Mouse (Mus musculus): ENCODE data around the gene Olfr1387. TPM values are rescaled to one million over a fixed set of nuclear protein-coding genes. Genes with fewer than 3 reads are reported as not detected.
"Not testable (repeated sequence)": the region's sequence is repeated elsewhere in the genome, so short reads cannot be mapped to it uniquely, and the experiment has no call there.

Gene Olfr1387
- polyA plus RNA-seq (2012; rRNA removed): not detected in 2 replicates

DNA sequence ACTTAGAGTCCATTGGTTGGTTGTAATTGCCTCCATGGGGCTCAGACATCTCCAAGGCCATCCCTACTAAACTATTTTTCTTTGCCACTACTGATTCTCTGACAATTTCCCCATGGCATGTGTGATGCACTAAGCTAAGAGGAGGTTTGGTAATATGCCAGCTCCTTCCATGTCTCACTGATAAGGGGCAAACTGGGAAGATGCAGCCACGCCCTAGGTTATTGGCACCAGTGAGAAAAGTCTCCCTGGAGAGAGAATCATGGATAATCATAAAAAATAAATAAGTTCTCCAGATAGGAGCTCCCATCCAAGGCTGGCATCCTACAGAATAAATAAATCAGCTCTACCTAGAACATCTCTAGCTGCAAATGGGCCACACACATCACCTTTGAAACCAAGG is at the start of gene Olfr1387:
Olfr1387 (plus strand) TSS at position 301 of the 400 bp plus-strand sequence.
- no peak for TF ChIP-seq POLR2A (IDR thresholded peaks at IDR 0.05; ENCODE audit: borderline replicate concordance, extremely low read depth, insufficient read depth, insufficient read length, poor library complexity, severe bottlenecking)
- DNase-seq (ENCODE audit: low read depth): no peak

DNA sequence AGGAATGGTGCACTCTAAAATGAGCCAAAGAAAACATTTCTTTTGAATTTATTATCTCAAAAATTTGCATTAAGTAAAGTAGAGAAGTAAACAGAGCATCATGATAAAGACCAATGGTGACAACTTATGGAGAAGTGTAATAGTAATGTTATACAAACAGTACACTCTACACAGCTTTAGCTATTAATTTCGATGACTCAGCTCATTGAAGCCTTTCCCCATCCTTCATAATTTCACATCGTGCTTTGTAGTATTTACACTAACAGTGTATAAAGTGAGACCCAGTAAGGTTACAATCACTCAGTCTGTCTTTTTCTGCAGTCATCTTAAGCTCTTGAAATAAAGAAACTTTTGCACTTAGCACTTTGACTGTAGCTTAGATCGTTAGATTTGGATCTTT is 48.4 kb upstream of the Olfr1387 start:
- no peak for DNase-seq (ENCODE audit: low read depth)
- TF ChIP-seq CTCF (IDR thresholded peaks at IDR 0.05; ENCODE audit: borderline replicate concordance, extremely low read depth, insufficient read depth, insufficient read length): no peak

DNA sequence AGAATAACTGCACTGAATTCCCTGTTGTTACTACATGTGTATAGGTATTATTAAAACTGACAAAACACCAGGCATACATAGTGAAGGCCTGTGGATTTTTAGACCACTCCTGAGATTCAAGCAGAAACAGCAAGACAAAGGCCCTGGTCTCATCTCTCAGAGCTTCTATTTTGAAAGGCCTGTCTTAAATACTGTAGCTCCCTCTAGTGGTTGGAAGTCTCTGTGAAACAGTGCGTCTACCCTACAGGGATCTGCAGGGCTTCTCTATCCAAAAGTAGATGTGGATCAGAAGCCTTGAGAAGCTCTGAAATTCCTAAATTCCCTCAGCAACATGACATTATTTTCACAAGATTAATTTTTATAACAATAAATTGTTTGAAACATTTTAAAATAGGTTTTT is 44.6 kb upstream of the Olfr1387 start:
- peak; percentile 37 for DNase-seq (ENCODE audit: low read depth)
- TF ChIP-seq POLR2A (IDR thresholded peaks at IDR 0.05; ENCODE audit: borderline replicate concordance, extremely low read depth, insufficient read depth, insufficient read length, poor library complexity, severe bottlenecking) (no peak), CTCF (IDR thresholded peaks at IDR 0.05; ENCODE audit: borderline replicate concordance, extremely low read depth, insufficient read depth, insufficient read length) (peak; percentile 13; the same call in 1 of the 2 replicates)

DNA sequence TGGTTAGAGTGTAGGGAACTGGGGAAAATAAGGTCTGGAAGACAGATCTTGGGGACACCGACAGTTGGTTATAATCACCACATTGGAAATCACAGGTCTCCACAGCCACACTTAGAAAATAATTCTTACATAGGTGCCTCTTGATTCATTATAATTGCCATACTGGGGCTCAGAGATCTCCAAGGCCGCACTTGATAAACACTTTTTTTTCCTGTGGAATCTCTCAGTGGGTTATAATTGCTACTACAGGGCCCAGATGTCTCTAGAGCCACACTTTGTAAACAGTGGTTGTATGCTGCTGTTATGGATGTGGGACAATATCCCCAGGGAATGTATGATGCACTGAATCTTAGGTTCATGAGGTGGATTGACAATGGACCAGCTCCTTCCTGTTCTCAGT is 32.4 kb upstream of the Olfr1387 start, which contains the start of gene Olfr1389:
Olfr1389 (plus strand) TSS at position 301 of the 400 bp plus-strand sequence.
- no peak for TF ChIP-seq CTCF (IDR thresholded peaks at IDR 0.05; ENCODE audit: borderline replicate concordance, extremely low read depth, insufficient read depth, insufficient read length)
- TF ChIP-seq POLR2A (IDR thresholded peaks at IDR 0.05; ENCODE audit: borderline replicate concordance, extremely low read depth, insufficient read depth, insufficient read length, poor library complexity, severe bottlenecking): no peak
- DNase-seq (ENCODE audit: low read depth): no peak

DNA sequence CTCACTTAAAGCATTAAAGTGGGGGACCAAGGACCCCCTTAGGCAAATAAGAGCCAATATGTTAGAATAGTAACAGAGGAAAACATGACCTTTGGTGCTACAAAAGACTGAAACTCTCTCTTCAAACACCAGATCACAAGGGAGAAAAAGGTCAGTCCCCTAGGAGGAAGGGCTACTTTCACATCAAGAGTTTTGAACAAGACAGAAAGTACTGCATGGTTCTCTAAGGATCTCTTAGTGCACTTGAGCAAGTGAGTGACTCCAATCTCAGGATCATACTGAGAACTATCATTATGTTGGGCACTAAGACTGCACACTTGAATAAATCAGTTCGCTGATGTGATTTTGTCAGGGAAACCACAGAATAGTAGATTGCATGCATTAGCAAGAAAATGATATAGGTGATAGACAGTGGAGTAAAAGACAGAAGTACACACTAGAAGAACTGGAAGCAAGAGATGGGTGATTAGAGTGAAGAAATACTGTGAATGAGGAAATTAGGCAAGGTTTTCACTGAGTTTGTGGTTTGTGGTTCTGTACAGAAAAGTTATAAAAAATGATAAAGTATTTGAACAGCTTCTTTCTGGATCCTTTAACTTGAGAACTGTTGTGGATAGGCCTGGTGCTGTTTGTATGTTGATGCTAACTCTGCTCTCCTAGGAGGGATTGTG is 29.8 kb upstream of the Olfr1387 start:
- DNase-seq (ENCODE audit: low read depth): no peak
- TF ChIP-seq CTCF (IDR thresholded peaks at IDR 0.05; ENCODE audit: borderline replicate concordance, extremely low read depth, insufficient read depth, insufficient read length): no peak

DNA sequence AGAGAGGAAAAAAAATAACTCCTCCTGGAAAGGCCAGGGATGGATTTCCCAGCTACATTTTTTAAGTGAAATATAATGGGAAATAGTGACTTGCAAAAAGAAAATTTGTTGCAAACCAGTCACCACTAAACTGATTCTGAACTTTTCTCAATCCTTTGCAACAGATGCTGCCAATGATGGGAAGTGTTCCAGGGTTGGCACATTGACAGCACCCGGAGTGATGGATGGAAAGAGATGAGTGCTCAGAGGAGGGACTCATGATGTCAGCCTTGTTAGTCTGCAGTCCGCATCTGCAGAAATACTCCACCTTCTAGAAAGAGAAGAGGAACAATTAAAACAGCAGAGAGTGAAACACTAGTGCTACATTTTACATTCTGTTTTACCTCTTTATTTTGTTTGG is 25.5 kb upstream of the Olfr1387 start:
- peak; percentile 23 for DNase-seq (ENCODE audit: low read depth)
- TF ChIP-seq CTCF (IDR thresholded peaks at IDR 0.05; ENCODE audit: borderline replicate concordance, extremely low read depth, insufficient read depth, insufficient read length) (no peak), POLR2A (IDR thresholded peaks at IDR 0.05; ENCODE audit: borderline replicate concordance, extremely low read depth, insufficient read depth, insufficient read length, poor library complexity, severe bottlenecking) (no peak)

DNA sequence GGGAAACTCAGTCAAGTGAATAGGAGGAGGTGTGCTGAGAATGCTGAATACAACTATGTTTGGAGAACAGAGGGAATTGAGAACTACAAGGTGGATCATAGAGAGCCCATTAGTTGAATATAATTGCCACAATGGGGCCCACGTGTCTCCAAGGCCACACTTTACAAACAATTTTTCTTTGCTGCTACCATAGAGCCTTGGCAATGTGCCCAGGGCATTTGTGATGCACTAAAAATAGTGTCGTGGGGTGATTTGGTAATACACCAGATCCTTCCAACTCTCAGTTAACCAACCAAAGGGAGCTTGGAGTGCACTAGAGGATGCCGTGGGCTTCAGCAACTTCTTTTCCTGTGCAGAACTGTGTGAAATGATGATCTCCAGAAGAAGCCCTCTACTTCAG is 18.7 kb upstream of the Olfr1387 start, which contains the start of gene Olfr1388:
Olfr1388 (plus strand) TSS at position 214 of the 400 bp plus-strand sequence.
- TF ChIP-seq POLR2A (IDR thresholded peaks at IDR 0.05; ENCODE audit: borderline replicate concordance, extremely low read depth, insufficient read depth, insufficient read length, poor library complexity, severe bottlenecking) (no peak), CTCF (IDR thresholded peaks at IDR 0.05; ENCODE audit: borderline replicate concordance, extremely low read depth, insufficient read depth, insufficient read length) (no peak)
- DNase-seq (ENCODE audit: low read depth): peak; percentile 1

DNA sequence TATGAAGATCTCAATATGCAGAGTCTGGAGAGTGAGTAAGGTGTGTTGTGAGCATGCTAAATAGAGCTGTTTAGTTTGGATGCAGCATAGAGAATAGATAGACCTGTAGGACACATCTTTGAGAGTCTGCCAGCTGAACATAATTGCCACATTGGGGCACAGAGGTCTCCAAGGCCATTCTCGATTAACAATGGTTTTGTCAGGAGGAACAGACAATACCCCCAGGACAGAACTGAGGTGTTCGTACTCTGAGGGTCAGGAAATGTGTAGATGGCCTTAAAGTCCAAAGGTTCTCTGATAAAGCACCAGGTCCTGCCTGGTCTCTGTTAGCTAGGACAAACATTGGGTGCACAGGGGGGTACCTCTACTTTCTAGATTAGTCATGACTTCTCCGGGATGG is 9.6 kb downstream of the Olfr1387 start, which contains the start of gene Olfr1386:
Olfr1386 (plus strand) TSS at position 301 of the 400 bp plus-strand sequence.
- DNase-seq (ENCODE audit: low read depth): not testable (repeated sequence)

DNA sequence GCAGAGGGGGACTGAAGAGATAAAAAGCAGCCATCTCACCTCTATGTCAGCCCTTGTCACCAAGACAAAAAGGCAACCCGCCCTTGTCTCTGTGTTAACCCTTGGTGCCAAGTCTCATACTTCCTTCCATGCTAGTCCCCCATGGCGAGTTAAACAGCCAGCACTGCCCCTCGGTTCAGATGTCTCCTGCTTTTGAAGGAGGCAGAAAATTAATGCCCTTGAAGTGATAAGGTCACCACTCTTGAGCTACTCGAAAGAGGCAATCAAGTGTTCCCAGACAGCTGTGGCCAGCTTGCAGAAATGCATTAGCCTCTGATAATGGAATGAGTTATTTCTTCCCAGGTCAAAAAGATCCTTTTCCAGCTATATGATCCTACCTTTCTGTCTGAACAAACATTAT is 30.8 kb downstream of the Olfr1387 start:
- TF ChIP-seq CTCF (IDR thresholded peaks at IDR 0.05; ENCODE audit: borderline replicate concordance, extremely low read depth, insufficient read depth, insufficient read length) (no peak), POLR2A (IDR thresholded peaks at IDR 0.05; ENCODE audit: borderline replicate concordance, extremely low read depth, insufficient read depth, insufficient read length, poor library complexity, severe bottlenecking) (no peak)
- peak; percentile 1 for DNase-seq (ENCODE audit: low read depth)

DNA sequence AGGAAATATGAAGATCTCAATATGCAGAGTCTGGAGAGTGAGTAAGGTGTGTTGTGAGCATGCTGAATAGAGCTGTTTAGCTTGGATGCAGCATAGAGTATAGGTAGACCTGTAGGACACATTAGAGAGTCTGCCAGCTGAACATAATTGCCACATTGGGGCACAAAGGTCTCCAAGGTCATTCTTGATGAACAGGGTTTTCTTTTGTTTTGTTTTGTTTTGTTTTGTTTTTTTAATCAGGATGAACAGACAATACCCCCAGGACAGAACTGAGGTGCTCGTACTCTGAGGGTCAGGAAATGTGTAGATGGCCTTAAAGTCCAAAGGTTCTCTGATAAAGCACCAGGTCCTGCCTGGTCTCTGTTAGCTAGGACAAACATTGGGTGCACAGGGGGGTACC is 33.6 kb downstream of the Olfr1387 start, which contains the start of gene Olfr1385:
Olfr1385 (plus strand) TSS at position 301 of the 400 bp plus-strand sequence.
- not testable (repeated sequence) for DNase-seq (ENCODE audit: low read depth)

Other genes with a start within 250 kb of the Olfr1387 start
- gene Mgat1, start 211.2 kb upstream of the Olfr1387 start, polyA plus RNA-seq (2012; rRNA removed): 60.6 and 65.9 TPM in 2 replicates
- gene Olfr1393, start 177.0 kb upstream of the Olfr1387 start, polyA plus RNA-seq (2012; rRNA removed): 0.19 and 0.26 TPM in 2 replicates
- gene Olfr1392, start 170.1 kb upstream of the Olfr1387 start, polyA plus RNA-seq (2012; rRNA removed): 0.26 and 0.29 TPM in 2 replicates
- not detected in 2 replicates for gene Olfr10, start 150.6 kb upstream of the Olfr1387 start, polyA plus RNA-seq (2012; rRNA removed)
- not detected in 2 replicates for gene Olfr1391, start 132.6 kb upstream of the Olfr1387 start, polyA plus RNA-seq (2012; rRNA removed)
- not detected in 2 replicates for gene Olfr1390, start 120.2 kb upstream of the Olfr1387 start, polyA plus RNA-seq (2012; rRNA removed)
- not detected in 2 replicates for gene Olfr1389, start 32.3 kb upstream of the Olfr1387 start, polyA plus RNA-seq (2012; rRNA removed)
- 0.16 and 0.25 TPM in 2 replicates for gene Olfr1388, start 18.7 kb upstream of the Olfr1387 start, polyA plus RNA-seq (2012; rRNA removed)
- gene Olfr1386, start 9.7 kb downstream of the Olfr1387 start, polyA plus RNA-seq (2012; rRNA removed): not detected in 2 replicates
- not detected in 2 replicates for gene Olfr1385, start 33.7 kb downstream of the Olfr1387 start, polyA plus RNA-seq (2012; rRNA removed)
- gene Olfr1384, start 51.4 kb downstream of the Olfr1387 start, polyA plus RNA-seq (2012; rRNA removed): not detected in 2 replicates
- gene Olfr1383, start 64.3 kb downstream of the Olfr1387 start, polyA plus RNA-seq (2012; rRNA removed): not detected in 2 replicates
- not detected in 2 replicates for gene Olfr1382, start 72.9 kb downstream of the Olfr1387 start, polyA plus RNA-seq (2012; rRNA removed)
- gene Olfr1381, start 88.1 kb downstream of the Olfr1387 start, polyA plus RNA-seq (2012; rRNA removed): not detected in 2 replicates
- gene Olfr1380, start 101.5 kb downstream of the Olfr1387 start, polyA plus RNA-seq (2012; rRNA removed): not detected in 2 replicates
- gene Flt4, start 153.9 kb downstream of the Olfr1387 start, polyA plus RNA-seq (2012; rRNA removed): 2.3 and 3.7 TPM in 2 replicates
- gene Scgb3a1, start 208.3 kb downstream of the Olfr1387 start, polyA plus RNA-seq (2012; rRNA removed): not detected in 2 replicates